Mouse (Mus musculus): ENCODE data around the gene Ift74. TPM values are rescaled to one million over a fixed set of nuclear protein-coding genes. Genes with fewer than 3 reads are reported as not detected.
"Not testable (repeated sequence)": the region's sequence is repeated elsewhere in the genome, so short reads cannot be mapped to it uniquely, and the experiment has no call there.

Ift74 gene
- total RNA-seq (2021), result 10 to 100 TPM; 24.4 to 26.1 TPM
- long read RNA-seq, experiment 1, transcript Ift74-201 (20 exons, 2,139 nt), result major isoform, 40 of 55 reads
- long read RNA-seq, experiment 1, partial matches to known transcripts, result 2 of 55 reads
- long read RNA-seq, experiment 1, other reads (novel, unspliced or antisense), result 13 of 55 reads
- long read RNA-seq, experiment 2, transcript Ift74-201 (20 exons, 2,139 nt), result major isoform, 29 of 34 reads
- long read RNA-seq, experiment 2, partial matches to known transcripts, result 1 of 34 reads
- long read RNA-seq, experiment 2, other reads (novel, unspliced or antisense), result 4 of 34 reads

DNA sequence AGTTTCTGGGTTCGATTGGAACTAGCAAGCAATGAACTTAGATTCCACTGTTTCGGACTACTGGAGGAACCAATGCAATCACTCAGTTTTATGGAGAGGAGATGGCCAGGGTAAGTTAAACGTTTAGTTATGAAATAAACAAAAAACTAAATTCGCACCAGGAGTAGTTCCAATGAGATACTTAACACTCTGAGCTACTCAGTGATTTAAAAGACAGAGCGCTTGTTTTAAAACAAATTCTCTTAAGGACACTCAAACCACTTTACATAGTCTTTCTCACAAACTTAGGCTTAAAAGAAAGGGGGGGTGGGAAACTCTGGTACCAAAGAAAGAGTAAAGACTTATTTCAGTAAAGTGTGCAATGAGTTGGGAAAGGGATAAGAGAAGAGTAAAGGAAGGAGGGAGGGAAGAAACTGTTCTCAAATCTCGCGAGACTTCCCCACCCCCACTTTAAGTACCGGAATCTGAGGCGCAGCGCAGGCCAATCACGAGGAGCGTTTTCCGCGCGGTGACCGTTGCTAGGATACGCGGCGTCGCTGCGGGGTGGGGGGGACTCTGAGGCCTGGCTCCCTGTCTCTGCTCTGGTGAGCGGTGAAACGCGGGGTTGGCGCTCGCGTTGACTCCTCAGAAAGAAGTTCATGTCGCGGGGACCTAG lies at the start of gene Ift74:
Gene Ift74, plus strand, starts transcription at position 520 of the 655 bp plus-strand sequence.
- peak; percentile 94 to 95 for DNase-seq (ENCODE audit: low spot score in 2 of 2)

DNA sequence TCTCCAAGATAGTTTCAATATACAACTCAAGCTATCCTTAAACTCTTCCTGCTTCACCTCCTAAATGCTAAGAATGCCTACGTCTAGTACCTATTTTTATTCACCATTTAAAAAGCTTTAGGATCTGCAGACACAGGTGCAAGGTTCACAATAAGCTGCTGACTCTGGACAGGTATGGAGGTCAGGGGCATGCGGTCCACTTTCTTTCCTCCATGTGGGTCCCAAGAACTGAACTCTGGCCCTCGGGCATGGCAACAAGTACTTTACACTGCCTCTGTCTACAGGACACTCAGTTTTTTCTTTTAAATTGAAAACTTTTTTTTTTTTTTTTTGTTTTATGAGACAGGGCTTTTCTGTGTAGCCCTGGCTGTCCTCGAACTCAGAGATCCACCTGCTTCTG lies 41.6 kb upstream of the Ift74 start:
- no peak for DNase-seq (ENCODE audit: low spot score in 2 of 2)

DNA sequence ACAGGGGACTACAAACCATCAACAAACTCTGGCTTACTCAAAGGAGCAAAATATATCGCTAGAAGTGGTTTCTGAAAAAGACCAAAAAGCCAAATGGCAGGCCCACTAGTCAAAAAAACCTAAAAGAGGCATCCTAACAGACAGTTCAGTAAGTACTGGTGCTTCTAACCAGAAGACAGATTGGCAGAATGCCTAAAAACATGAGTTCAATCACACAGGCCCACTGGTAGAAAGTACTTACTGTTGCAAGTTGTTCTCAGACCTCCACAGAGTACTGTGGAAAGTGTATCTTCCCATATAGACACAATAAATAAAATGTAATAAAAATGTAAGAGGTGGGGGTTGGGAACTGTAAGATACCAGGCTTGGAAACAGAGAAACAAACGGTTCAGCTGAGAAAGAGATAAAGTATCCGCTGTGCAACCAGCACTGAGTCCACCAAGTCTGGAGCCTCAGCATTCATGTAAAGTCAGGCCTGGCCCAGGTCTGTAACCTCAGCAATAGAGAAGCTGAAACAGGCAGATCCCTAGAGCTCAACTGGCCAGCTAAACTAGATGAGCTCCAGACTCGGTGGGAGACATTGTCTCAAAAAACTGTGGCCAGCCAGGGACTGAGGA lies 22.4 kb upstream of the Ift74 start:
- DNase-seq (ENCODE audit: low spot score in 2 of 2), result no peak

DNA sequence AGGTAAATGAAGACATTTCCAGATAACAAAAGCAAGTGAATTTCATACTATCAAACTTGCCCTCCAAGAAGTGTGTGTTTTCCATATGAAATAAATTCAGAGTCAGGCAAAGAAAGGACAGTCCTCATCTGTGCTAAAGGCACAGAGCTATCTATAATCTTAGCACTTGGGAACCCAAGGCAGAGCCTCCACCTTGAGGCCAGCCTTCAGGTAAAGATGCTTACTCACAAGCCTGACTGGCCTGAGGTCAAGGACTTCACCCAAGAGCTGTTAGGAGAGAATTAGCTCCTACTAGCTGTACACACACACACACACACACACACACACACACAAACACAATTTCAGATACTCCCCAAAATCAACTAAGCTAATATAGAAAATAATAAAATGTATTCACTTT lies 21.6 kb upstream of the Ift74 start:
- no peak for DNase-seq (ENCODE audit: low spot score in 2 of 2)

DNA sequence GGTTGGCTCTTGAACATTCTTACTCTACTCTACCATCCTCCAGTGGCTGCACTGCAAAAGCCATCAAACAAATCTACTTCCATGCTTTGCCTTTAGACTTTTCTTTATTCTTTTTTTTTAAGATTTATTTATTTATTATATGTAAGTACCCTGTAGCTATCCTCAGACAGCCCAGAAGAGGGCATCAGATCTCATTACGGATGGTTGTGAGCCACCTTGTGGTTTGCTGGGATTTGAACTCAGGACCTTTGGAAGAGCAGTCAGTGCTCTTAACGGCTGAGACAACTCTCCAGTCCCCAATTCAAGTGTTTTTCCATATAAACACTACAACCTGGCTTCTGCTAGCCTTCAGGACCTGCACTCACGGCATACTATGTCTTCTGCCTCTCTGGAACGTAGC lies 12.9 kb upstream of the Ift74 start:
- no peak for DNase-seq (ENCODE audit: low spot score in 2 of 2)

DNA sequence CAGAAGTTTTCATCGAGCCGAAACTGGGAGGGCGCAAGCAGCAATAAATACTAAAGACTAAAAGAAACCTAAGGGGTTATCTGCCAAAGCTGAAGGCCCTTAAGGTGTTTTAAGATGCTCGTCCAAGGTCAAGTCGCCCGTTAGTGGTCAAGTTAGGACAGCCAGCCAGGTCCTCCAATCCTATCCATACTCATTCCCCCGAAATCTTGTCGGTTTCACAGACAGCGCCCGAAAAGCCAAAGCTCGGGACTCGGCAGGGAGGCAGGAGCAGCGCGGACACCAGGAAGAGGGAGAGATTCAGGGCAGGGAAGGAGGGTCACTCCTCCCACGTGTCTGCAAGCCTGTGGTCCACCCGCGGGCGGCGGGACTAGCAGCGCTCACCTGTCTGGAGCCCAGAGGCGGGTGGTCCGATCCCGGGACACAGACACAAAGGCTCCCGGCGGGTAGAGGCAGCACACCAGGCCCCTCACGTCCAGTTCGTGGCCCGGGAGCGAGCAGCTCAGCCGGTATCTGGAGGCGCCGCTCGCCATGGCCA lies 11.7 kb upstream of the Ift74 start:
- DNase-seq (ENCODE audit: low spot score in 2 of 2), result peak in 1 of 2 experiments; percentile 44

DNA sequence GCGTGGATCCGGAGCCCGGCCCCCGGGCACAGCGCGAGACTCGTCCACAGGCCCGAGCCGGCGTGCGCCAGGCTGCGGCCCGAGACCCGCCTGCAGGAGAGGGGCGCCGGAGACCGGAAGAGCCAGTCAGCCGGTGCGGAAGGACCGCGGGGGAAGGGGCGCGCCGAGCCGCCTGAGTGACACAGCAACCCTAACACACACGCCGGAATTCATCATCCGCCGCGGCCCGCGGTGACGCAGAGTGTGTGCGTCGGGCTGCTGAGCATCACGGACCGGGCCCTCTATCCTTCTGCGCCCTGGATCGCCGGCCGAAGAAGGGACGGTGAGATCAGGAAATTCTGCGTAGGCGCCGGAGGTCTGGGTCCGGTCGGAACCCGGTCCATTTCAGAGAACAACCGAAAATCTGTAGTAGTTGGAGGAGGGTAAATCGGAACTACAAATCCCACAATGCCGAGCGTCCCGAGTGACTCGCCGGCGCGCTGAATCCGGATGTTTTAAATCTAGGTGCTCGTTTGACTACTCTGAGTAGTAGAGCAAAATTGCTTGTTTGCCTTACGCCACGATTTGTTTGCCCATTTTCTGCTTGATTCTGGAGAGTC lies 11.2 kb upstream of the Ift74 start, which contains the start of gene Plaa:
Gene Plaa, minus strand, starts transcription at position 214 of the 599 bp plus-strand sequence.
- DNase-seq (ENCODE audit: low spot score in 2 of 2), result peak; percentile 90 to 97

DNA sequence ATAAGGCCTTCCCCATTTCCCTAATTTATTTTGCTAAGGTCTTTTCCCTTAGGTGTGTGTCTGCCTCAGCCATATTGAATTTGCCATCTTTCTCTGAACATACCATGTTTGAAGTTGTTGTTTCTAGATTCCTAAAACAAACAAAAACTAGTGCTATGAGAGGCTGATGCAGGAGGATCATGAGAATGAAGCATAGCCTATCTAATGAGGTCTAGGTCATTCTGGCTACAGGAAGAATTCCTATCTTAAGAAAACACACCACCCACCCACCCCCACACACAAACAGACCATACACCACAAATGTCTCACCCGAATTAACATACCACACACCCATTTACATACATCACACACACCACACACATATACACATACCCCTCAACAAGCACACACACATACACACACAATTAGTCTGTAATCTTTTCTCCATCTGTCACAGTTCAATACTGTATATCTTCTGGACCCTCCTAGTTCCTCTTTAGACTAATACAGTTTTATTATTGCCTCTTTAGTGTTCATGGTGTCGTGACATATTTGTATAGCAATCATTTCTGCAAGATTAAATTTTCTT lies 9.8 kb upstream of the Ift74 start:
- no peak for DNase-seq (ENCODE audit: low spot score in 2 of 2)

DNA sequence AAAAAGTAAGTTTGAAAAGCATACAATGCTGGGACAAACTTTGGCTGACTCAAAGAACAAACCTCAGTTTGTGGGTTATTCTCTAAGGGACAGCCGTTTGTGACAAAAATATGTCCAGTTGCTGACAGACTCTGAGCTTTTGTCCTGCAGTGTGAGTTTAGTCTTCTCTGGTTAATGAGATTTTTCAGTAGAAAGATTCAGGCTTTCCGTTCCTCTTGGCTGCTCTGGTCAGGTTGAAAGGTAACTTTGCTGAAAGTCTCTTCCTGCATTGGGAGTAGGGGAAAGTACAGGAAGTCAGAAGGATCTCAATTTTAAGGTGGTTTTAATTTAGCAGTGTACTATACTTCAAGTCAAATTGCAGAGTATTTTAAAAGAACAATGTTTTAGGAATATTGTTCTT lies 8.7 kb upstream of the Ift74 start:
- DNase-seq (ENCODE audit: low spot score in 2 of 2), result no peak

DNA sequence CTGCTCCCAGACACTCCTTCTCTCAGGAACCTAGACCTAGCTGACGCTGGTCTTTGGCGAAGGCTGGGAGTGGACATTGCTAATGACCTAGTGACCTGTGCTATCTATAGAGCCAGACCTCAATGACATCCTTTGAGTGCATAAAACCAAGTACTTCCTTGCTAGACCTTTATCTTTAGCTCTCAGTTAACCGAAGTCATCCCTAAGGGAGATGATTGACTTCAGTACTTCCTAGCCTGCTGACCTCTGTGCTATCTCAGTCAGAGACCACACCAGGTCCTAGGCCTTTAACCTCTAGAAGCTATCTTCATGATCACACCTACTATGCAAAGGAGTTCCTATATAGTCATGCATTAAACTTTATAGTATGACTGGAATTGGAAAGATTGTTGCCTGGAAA lies 4.0 kb upstream of the Ift74 start:
- DNase-seq (ENCODE audit: low spot score in 2 of 2), result no peak

DNA sequence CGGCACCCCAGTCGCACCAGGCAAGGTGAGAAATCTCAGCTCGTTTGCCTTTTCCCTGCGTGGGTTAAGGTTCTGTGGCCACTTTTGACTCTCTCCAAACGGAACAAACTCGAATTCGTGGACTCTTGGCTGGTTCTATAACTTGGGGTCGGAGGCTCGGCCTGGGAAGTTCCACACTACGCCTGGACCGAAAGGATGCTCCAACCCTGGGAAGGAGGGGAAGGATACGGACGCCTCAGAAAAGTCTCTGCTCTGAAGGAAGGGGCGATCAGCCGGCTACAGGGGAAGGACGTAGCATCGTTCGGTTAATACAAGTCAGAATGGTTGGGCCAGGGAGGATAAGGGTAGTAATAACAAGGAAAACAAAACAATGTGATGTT lies 326 bp downstream of the Ift74 start:
- no peak for DNase-seq (ENCODE audit: low spot score in 2 of 2)

DNA sequence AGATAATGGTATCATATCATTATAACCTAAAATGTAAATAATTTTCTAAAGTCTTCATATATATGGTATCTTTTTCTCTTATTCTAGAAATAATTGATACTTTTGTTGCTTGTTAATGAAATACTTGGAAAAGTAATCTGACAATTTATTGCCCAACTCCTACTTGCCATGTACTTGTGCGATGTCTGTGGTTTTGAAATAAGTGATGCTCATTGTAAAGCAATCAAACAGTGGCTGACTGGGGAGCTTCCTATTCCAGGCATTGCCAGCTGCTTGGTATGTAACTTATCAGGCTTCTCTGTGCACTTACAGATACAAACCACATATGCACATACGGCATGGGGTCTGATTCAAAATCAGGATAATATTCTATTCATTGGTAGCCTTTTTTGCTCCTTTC lies 5.8 kb downstream of the Ift74 start:
- no peak for DNase-seq (ENCODE audit: low spot score in 2 of 2)

DNA sequence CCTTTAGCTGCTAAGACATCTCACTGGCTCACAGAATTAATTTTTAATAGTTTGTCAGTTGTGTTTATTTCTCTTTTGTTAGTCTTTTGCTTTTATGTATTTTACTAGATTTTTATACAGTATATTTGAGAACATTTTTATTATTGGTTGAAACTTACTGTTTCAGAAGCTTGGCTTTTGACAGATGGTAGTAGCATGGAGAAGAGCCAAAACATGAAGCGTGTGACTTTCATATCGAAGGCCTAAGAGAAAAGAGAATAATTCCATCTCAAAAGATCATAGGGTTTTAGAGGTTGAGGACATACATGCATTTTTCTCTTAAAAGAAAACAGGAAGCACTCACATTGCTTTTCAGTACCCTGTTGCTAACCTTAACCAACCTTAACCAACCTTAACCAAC lies 28.9 kb downstream of the Ift74 start:
- DNase-seq (ENCODE audit: low spot score in 2 of 2), result no peak

DNA sequence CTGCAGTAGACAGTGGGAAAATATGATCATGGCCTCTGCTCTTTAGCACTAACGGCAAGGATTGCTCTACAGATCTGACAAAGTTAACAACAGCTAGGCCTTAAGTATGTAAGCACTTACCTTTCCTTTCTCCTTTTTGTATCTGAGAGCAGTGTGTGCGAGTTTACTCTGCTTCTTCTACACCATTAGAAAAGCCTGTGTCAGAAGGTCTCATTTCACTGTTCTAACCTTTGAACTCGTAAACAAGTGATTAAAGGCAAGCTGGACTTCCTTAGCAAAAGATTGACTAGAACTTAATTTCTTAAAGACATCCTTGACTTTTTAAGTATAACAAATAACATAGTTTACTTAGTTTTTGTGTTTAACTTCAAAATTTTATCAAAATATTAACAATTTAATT lies 35.6 kb downstream of the Ift74 start, which contains the start of gene Lrrc19:
Gene Lrrc19, minus strand, starts transcription at position 225 of the 400 bp plus-strand sequence.
- no peak for DNase-seq (ENCODE audit: low spot score in 2 of 2)

DNA sequence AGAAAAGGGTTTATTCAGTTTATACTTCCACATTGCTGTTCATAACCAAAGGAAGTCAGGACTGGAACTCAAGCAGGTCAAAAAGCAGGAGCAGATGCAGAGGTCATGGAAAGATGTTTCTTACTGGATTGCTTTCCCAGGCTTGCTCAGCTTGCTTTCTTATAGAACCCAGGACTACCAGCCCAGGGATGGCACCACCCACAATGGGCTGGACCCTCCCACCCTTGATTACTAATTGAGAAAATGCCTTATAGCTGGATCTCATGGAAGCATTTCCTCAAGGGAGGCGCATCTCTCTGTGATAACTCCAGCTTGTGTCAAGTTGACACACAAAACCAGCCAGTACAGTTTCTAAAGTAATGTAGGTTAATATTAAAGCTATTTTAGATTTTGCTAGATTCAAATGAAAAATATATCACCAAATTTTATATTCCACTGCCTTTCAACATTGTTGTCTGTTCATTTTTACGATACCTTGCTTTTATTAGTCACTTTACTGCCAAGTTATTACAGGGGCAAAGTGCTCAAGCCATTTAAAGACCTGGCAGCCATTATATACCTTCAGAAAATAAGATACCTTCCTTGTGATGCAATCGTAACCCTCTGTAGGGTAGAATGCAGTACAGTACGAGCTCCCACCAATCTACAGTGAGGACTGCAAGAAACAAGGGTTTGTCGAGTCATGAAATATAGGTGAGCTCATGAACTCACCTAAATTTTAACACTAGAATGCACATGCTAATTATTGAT lies 36.3 kb downstream of the Ift74 start:
- DNase-seq (ENCODE audit: low spot score in 2 of 2), result not testable (repeated sequence)

DNA sequence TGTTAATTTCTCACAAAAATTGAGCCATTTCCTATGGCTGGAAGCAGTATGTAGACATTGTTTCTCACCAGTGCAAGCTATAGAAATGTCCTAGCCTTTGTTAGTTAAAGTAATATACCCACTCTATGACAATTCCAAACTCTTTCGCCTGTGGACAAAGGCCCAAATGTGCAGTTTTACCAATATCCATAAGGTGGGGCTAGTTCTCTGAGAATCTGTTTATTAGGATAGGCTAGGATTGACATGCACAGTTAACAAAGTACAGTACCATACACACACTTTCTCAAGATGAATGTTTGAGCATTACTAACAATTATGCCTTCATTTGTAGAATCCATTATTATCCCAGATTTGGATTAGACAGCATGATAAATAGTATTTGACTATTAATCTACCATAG lies 55.4 kb downstream of the Ift74 start:
- peak in 1 of 2 experiments; percentile 2 for DNase-seq (ENCODE audit: low spot score in 2 of 2)

DNA sequence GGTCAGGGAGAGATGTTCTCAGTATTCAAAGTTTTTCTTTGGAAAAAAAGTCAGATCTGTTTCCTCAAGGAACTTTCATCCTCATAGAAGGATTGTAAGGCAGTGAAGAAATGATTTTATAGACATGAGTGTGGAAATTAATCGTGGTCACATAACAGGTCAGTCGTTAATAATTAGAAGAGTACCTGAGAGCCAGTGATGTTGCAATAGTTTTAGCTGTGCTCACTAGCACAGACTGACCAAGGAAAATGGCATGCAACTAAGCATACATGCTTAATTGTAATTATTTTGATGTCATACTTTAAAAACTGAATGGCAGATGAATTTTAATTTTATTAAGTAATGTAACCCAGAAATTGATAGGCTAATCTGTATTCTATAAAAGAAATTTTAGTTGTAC lies 66.4 kb downstream of the Ift74 start:
- DNase-seq (ENCODE audit: low spot score in 2 of 2), result no peak

DNA sequence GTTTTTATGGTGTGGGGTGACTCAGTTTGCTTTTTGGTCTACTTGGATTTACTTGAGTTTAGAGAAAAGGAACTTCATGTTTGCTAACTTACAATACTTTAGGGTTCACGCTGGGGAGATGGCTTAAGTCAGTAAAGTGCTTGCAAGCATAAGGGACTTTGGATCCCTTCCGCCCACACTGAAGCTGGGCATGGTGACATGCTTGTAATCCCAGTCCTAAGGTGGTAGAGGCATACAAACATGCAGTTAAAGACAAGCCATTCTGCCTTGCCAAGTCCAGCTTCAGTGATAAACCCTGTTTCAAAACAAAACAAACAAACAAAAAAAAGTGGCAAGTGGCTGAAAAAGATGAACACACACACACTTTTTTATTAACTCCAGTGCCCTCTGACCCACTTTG lies 66.9 kb downstream of the Ift74 start:
- no peak for DNase-seq (ENCODE audit: low spot score in 2 of 2)

DNA sequence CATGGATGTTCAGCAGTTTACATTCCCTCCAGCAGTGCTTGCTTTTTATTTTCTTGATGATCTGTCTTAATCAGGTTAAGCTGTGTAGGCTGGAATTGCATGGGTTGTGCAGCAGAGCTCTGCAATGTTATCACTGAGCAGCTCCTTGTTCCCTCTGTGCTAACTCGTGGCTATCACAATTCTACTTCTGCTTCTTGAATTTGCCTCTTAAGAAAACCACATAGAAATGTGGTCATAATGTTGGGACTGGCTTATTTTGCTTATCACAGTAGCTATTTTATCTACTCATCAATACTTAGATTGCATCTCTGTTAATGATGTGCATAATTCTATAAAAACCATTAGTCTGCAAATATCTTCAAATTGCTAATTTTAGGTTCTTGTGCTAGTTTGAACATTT lies 67.7 kb downstream of the Ift74 start:
- no peak for DNase-seq (ENCODE audit: low spot score in 2 of 2)

DNA sequence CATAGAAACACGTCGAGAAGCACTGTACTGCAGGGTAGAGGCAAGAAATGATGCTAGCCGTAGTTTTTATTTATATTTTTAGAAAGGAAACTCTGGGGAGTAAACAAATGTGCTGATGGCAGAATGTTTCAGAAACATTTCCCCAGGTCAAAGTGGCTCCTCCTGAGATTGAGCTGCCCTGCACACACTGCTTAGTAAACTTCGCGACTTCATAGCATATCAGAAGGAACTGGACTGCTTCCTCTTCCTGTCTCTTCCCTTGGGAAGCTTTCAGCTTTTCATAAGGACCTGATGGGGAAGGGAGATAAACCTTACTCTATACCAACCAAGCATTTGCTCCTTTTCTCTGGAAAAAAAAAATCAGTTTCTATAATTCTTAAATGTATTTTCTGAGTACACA lies 69.0 kb downstream of the Ift74 start:
- no peak for DNase-seq (ENCODE audit: low spot score in 2 of 2)

DNA sequence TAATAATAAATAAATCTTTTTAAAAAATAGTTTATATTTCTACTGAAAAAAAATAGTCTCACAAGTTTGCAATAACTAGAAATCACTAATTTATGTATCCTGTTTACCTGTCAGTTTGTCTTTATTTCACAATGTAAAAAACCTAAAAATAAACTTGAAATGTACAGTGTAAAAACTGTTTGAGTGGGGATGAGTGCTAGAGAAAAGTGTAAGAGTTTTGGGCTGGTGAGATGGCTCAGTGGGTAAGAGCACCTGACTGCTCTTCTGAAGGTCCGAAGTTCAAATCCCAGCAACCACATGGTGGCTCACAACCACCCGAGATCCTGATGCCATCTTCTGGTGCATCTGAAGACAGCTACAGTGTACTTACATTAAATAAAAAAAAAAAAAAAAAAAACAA lies 75.5 kb downstream of the Ift74 start:
- DNase-seq (ENCODE audit: low spot score in 2 of 2), result not testable (repeated sequence)

All from left cerebral cortex, adult 18-20 months (tissue).